Mouse (Mus musculus): Measurements from ENCODE around the gene Zfp143.
"Not testable (repeated sequence)": the region's sequence is repeated elsewhere in the genome, so short reads cannot be mapped to it uniquely, and the experiment has no call there.

The Zfp143 gene

DNA sequence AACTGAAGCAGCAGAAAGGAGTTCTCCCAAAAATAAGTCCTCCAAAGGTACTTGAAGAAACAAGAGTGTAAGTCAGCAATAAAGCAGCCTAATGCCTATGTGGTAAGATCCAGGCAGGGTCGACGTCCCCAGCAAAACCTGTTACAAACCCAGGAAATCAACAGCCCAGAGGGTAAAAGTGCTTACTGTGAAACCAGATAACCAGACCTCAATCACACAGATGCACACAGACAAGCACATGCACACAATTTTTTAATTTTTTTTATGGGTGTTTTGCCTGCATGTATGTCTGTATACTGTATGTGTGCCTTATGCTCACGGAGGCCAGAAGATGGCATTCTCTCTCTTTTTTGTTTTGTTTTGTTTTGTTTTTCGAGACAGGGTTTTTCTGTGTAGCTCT, 35.3 kb downstream of the Zfp143 start:
- peak; percentile 11 for DNase-seq (ENCODE audit: low read depth)

DNA sequence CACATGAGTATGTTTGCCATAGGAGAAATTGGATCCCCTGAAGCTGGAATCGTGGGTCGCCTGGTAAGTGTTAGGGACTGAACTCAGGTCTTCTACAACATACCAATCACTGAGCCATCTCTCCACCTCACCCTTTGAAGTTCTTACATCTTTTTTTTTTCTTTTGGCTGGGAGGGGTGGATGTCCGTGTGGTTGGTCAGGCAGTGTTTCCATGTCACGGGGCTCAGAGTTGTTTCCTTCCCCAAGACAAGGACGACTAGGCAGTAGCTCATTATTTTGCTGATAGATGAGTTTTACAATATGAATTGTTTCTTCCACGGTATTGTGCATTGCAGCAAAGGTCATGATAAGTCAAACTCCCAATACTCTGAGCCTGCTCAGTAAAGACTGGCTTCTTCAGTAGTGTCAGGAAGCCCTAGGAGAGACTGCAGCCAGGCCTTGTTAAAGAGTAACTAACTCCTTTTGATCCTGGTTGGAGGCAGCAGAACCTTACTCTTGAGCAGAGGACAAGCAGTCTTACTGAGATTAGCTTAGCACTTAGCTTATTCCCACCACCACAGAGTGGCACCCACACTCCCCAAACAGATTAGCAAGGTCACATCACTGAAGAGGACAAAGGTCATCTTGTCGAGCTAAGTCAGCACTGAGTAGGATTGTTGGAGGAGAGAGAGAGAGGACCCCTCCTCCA, 36.2 kb downstream of the Zfp143 start:
- no peak for DNase-seq (ENCODE audit: low read depth)

- DNase-seq (ENCODE audit: low read depth), result no peak
These were observed 39.8 kb downstream of the Zfp143 start for GRCm38 (mm10) chr7:110100854-110101253.

GRCm38 (mm10) chr7:110101266-110101665, 40.2 kb downstream of the Zfp143 start:
- DNase-seq (ENCODE audit: low read depth), result no peak

DNA sequence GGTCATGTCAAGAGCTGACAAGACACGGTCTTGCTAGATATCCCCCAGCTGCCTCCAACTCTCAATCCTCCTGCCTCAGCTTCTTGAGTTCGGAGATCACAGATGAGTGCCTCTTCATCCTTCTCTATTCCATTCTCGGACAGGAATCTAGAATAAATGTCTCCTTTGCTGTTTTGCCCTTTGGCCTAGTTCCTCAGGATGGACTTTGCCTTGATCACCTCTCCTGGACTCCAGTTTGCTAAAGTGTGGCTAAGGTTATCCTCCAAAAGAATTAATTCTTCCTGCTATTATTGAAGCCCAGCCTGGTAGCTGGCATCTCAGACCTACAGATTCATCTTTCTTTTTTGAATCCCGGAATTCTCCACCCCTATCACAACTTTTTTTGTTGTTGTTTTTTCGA, 44.0 kb downstream of the Zfp143 start:
- no peak for DNase-seq (ENCODE audit: low read depth)

DNA sequence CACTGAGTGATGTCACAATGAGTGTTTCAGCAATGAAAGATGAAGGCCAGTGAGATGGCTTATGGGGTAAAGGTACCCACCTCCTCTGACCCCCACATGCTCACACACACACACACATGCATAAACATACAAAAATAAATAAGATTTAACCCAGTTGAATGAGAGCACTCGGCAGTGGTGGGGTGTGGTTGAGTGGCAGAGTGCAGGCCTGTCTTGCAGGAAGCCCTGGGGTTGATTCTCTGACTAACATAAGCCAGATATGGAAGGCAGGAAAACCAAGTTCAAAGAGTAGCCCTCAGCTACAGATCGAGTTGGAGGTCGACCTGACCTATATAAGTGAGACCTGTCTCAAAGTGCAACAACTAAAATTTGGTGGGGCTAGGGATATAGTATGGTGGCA, 45.6 kb downstream of the Zfp143 start:
- no peak for DNase-seq (ENCODE audit: low read depth)

DNA sequence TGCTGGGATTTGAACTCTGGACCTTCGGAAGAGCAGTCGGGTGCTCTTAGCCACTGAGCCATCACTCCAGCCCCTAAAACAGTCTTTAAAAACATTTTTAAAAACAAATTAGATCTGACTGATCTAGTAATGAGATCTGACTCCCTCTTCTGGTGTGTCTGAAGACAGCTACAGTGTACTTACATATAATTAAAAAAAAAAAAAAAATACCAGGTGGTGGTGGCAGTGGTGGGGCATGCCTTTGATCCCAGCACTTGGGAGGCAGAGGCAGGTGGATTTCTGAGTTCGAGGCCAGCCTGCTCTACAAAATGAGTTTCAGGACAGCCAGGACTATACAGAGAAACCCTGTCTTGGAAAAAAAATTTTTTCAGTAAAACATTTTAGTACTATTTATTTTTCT, 47.5 kb downstream of the Zfp143 start:
- DNase-seq (ENCODE audit: low read depth), result peak; percentile 6

DNA sequence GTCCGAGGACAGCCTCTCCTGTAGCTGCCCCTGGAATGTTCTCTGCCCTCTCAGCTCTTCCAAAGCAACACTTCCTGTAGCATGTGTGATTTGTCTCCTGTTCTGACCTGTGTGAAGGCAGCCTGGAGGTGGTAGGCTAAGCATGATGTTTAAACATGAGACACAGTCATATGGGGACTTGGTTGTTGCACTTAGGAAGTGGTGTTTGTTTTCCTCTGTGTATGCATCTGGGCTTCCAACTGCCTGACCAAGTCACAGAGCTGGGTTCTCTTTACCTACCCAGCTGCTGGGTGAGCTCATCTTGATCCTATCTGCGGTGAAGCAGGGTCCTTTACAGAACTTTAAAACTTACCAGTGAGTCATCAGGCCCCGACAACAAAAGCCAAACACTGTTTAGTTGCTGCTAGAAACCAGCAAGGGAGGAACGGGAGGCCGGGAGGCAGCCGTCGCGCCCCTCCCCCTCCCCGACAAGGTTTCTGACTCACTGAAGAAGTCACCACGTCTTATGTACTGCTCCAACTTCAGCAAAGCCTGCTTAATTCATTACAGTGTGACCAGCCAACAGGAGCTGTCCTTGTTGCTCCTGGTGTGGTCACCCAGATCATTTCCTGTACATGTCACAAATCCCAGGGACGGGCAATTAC, 48.1 kb downstream of the Zfp143 start:
- peak; percentile 94 for DNase-seq (ENCODE audit: low read depth)

- no peak for DNase-seq (ENCODE audit: low read depth)
These were observed 49.1 kb downstream of the Zfp143 start for GRCm38 (mm10) chr7:110110061-110110656.

- peak; percentile 71 for DNase-seq (ENCODE audit: low read depth)
These were observed 53.7 kb downstream of the Zfp143 start for GRCm38 (mm10) chr7:110114699-110115098.

- DNase-seq (ENCODE audit: low read depth), result peak; percentile 76
These were observed 55.8 kb downstream of the Zfp143 start for GRCm38 (mm10) chr7:110116731-110117291.

DNA sequence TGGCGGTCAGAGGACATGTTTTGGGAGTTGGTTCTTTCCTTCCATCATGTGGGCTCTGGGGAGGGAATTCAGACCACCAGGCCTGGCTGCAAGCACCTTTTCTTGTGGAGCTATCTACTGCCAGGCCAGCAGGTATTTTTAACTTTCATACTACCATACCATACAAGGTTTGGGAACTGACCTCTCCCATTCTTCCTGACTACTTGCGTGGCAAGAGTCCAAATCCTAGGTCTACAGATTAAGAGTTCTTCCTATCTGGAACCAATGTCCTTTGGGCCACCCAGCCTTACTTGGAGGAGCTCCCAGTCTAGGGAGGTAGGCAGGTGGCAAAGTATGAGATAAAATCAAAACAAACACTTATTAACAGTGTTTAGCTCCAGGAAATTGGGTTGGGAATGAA, 57.4 kb downstream of the Zfp143 start:
- no peak for DNase-seq (ENCODE audit: low read depth)

DNA sequence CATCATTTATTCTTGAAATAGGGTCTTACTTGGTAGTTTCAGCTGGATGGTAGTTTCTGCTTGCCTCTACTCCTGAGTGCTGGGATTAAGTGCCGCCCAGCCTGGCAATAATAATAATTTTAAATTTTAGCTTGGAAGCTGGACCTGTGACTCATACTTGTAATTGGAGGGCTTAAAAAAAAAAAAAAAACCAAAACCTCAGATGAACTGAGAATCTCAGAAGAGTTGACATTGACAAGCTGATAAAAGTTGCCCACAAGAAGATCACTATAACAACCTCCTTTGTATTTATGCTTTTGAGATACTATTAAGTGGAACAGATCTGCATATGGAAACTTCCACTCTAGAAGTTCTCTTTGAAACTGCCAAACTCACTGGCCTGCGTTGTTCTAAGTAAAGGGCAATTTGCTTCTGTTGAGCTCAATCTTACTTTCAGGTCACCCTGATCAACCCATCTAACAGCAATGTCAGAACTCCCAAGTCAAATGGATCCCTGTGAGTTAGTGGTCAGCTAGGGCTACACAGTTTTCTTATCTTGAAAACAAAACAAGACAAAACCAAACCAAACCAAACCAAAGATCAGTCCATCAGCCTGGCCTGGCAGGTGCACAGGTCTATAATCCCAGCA, 59.3 kb downstream of the Zfp143 start:
- peak; percentile 55 for DNase-seq (ENCODE audit: low read depth)

GRCm38 (mm10) chr7:110121162-110121515, 60.1 kb downstream of the Zfp143 start:
- DNase-seq (ENCODE audit: low read depth), result no peak

DNA sequence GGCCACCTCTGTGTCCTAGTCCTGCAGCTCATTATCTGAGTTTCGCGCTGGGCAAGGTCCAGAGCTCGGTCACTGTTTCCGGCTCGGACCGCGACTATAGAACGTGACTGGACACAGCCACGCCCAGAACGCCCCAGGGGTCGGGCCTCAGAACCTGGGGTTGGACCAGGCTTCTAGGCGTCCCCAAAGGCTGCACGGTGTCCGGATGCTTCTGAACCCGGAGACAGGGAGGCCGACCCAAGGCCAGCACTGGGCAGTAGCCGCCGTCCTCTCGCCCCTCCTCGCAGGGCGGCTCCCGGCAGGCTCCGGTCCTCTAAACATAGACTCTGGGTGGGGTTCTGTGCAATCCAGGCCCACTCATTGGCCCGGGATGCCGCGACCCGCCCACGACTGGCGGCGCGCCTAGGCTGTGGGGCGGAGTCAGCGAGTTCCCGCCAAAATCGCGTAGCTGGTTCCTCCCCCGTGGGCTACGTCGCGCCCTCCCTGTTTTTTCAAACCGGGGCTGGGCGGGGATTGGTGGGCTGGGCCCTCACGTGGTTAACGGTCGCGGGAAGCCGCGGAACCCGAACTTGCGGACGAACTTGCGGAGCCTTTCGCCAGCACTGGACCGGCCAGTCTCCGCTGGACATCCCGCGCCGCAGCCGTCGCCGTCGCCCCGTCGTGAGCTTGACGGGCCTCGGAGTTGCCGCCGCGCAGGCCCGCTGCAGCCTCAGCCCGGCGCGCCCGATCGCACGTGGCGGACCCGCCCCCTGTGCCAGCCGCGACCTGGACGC, 60.7 kb downstream of the Zfp143 start, which contains the start of gene Wee1:
Gene Wee1 (plus strand): TSS at position 531 of the 773 bp plus-strand sequence.
- DNase-seq (ENCODE audit: low read depth), result peak; percentile 99

DNA sequence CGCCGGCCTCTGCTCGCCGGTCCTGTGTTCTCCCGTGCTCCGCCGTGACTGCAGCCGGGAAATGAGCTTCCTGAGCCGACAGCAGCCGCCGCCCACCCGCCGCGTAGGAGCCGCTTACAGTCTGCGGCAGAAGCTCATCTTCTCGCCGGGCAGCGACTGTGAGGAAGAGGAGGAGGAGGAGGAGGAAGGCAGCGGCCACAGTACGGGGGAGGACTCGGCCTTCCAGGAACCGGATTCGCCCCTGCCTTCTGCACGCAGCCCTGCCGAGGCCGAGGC, 61.2 kb downstream of the Zfp143 start:
- no peak for DNase-seq (ENCODE audit: low read depth)

GRCm38 (mm10) chr7:110122565-110123422, 61.8 kb downstream of the Zfp143 start:
- peak; percentile 72 for DNase-seq (ENCODE audit: low read depth)

GRCm38 (mm10) chr7:110123844-110124555, 63.0 kb downstream of the Zfp143 start:
- DNase-seq (ENCODE audit: low read depth), result peak; percentile 22

- no peak for DNase-seq (ENCODE audit: low read depth)
These were observed 67.5 kb downstream of the Zfp143 start for GRCm38 (mm10) chr7:110128566-110128965.

DNA sequence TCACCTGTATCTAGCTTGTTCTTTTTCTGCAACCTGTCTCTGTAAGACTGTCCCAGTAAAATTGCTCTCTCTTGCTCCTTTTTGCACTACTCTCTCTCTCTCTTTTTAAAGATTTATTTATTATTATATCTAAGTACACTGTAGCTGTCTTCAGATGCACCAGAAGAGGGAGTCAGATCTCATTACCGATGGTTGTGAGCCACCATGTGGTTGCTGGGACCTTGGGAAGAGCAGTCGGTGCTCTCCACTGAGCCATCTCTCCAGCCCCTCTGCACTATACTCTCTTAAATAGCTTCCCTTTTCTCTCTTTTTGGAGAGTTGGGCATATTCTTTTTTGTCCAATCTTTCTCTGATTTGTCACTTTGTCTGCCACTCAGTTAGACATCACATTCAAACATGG, 71.3 kb downstream of the Zfp143 start:
- not testable (repeated sequence) for DNase-seq (ENCODE audit: low read depth)

All from NIH3T3 (cell line).